Mouse (Mus musculus): Measurements from ENCODE around the gene Erich3. TPM values are rescaled to one million over a fixed set of nuclear protein-coding genes. Genes with fewer than 3 reads are reported as not detected.

Erich3 gene
- total and polyA plus RNA-seq, 3 experiments: not detected

GRCm38 (mm10) chr3:154690260-154690659, 26.6 kb downstream of the Erich3 start:
- H3K79me2 ChIP-seq (ENCODE audit: control insufficient read depth, insufficient read depth, low read length, poor library complexity): no peaks in the 10 kb centered on the region; the same call in 1 of the 2 replicates
- H3K27ac ChIP-seq (ENCODE audit: control insufficient read depth, low read depth, low read length): no peak overlapping the region
- no peaks in the 10 kb centered on the region for H3K4me1 ChIP-seq (ENCODE audit: control insufficient read depth in 1 of 2, insufficient read depth in 2 of 2, low read length in 2 of 2)
- H3K4me3 ChIP-seq (ENCODE audit: control insufficient read depth in 1 of 2, insufficient read depth in 1 of 2, low read depth in 2 of 2, low read length in 2 of 2): no peak overlapping the region
- H3K9ac ChIP-seq (ENCODE audit: control insufficient read depth, low read depth, low read length, poor library complexity, severe bottlenecking): no peak overlapping the region
- no peak for TF ChIP-seq POLR2A (IDR thresholded peaks at IDR 0.05; ENCODE audit: control insufficient read depth in 1 of 2, insufficient read depth in 1 of 2, low read depth in 1 of 2, low read length in 2 of 2, poor library complexity in 1 of 2)
- TF ChIP-seq E2F4 (IDR thresholded peaks at IDR 0.05; ENCODE audit: borderline replicate concordance, low read depth, low read length): no peak
- TF ChIP-seq TBP (IDR thresholded peaks at IDR 0.05; ENCODE audit: low read depth, low read length): no peak
- no peak for TF ChIP-seq BHLHE40 (IDR thresholded peaks at IDR 0.05; ENCODE audit: borderline replicate concordance, low read depth, low read length)
- TF ChIP-seq MYC (IDR thresholded peaks at IDR 0.05; ENCODE audit: low read depth, low read length): no peak
- TF ChIP-seq MYB (IDR thresholded peaks at IDR 0.05; ENCODE audit: low read depth, low read length): no peak
- no peak for TF ChIP-seq CTCF (IDR thresholded peaks at IDR 0.05 in 2 of 3, conservative IDR thresholded peaks at IDR 0.05 in 1 of 3; ENCODE audit: control insufficient read depth in 1 of 3, insufficient read depth in 1 of 3, low read depth in 2 of 3, low read length in 3 of 3, poor library complexity in 1 of 3, severe bottlenecking in 1 of 3)
- TF ChIP-seq CHD2 (IDR thresholded peaks at IDR 0.05; ENCODE audit: low read length): no peak
- TF ChIP-seq TAL1 (IDR thresholded peaks at IDR 0.05; ENCODE audit: low read length): no peak
- TF ChIP-seq ZC3H11A (IDR thresholded peaks at IDR 0.05; ENCODE audit: low read depth, low read length): no peak
- no peak for TF ChIP-seq MAZ (IDR thresholded peaks at IDR 0.05; ENCODE audit: low read depth, low read length)
- TF ChIP-seq EP300 (IDR thresholded peaks at IDR 0.05; ENCODE audit: low read depth in 1 of 2, low read length in 2 of 2): no peak
- TF ChIP-seq SIN3A (IDR thresholded peaks at IDR 0.05; ENCODE audit: low read length): no peak
- no peak for TF ChIP-seq SMC3 (IDR thresholded peaks at IDR 0.05; ENCODE audit: low read depth, low read length)
- TF ChIP-seq ZNF384 (IDR thresholded peaks at IDR 0.05; ENCODE audit: low read depth, low read length): no peak
- TF ChIP-seq JUND (IDR thresholded peaks at IDR 0.05; ENCODE audit: low read depth, low read length): no peak
- TF ChIP-seq RAD21 (IDR thresholded peaks at IDR 0.05; ENCODE audit: low read depth, low read length): no peak
- no peak for TF ChIP-seq GABPA (IDR thresholded peaks at IDR 0.05; ENCODE audit: low read depth, low read length)
- no peaks in the 10 kb centered on the region for H3K9me3 ChIP-seq (replicated peaks; ENCODE audit: insufficient read depth, low read length)
- H3K36me3 ChIP-seq (ENCODE audit: control insufficient read depth in 1 of 2, insufficient read depth in 2 of 2, low read length in 2 of 2): no peaks in the 10 kb centered on the region
- DNase-seq (ENCODE audit: low read depth, low spot score): no peak
- no peaks in the 10 kb centered on the region for H3K27me3 ChIP-seq (ENCODE audit: control insufficient read depth in 1 of 2, insufficient read depth in 2 of 2, low read length in 2 of 2)

GRCm38 (mm10) chr3:154691897-154692571, 28.4 kb downstream of the Erich3 start:
- Histone ChIP-seq H3K4me3 (ENCODE audit: control insufficient read depth in 1 of 2, insufficient read depth in 1 of 2, low read depth in 2 of 2, low read length in 2 of 2) (no peak overlapping the region), H3K27ac (ENCODE audit: control insufficient read depth, low read depth, low read length) (no peak overlapping the region)
- TF ChIP-seq RAD21 (IDR thresholded peaks at IDR 0.05; ENCODE audit: low read depth, low read length): no peak
- no peak for TF ChIP-seq ETS1 (IDR thresholded peaks at IDR 0.05; ENCODE audit: low read depth, low read length)
- no peak for TF ChIP-seq SIN3A (IDR thresholded peaks at IDR 0.05; ENCODE audit: low read length)
- TF ChIP-seq MYC (IDR thresholded peaks at IDR 0.05; ENCODE audit: low read depth, low read length): no peak
- no peak for TF ChIP-seq HCFC1 (IDR thresholded peaks at IDR 0.05; ENCODE audit: low read depth, low read length)
- TF ChIP-seq USF2 (IDR thresholded peaks at IDR 0.05; ENCODE audit: borderline replicate concordance in 1 of 2, insufficient read depth in 1 of 2, low read depth in 1 of 2, low read length in 2 of 2): no peak
- no peak for TF ChIP-seq MAX (IDR thresholded peaks at IDR 0.05; ENCODE audit: low read length)
- TF ChIP-seq MXI1 (IDR thresholded peaks at IDR 0.05; ENCODE audit: low read depth, low read length): no peak
- no peak for TF ChIP-seq UBTF (IDR thresholded peaks at IDR 0.05; ENCODE audit: borderline replicate concordance, insufficient read depth, low read depth, low read length)
- no peak for TF ChIP-seq NELFE (IDR thresholded peaks at IDR 0.05; ENCODE audit: low read depth, low read length)
- no peak for TF ChIP-seq POLR2AphosphoS2 (IDR thresholded peaks at IDR 0.05; ENCODE audit: low read length)
- TF ChIP-seq CTCF (IDR thresholded peaks at IDR 0.05 in 2 of 3, conservative IDR thresholded peaks at IDR 0.05 in 1 of 3; ENCODE audit: control insufficient read depth in 1 of 3, insufficient read depth in 1 of 3, low read depth in 2 of 3, low read length in 3 of 3, poor library complexity in 1 of 3, severe bottlenecking in 1 of 3): no peak
- TF ChIP-seq JUND (IDR thresholded peaks at IDR 0.05; ENCODE audit: low read depth, low read length): no peak
- no peak for TF ChIP-seq MEF2A (IDR thresholded peaks at IDR 0.05; ENCODE audit: extremely low read depth, insufficient replicate concordance, low read depth, low read length, poor library complexity, severe bottlenecking)
- no peak for TF ChIP-seq CHD2 (IDR thresholded peaks at IDR 0.05; ENCODE audit: low read length)
- TF ChIP-seq ELF1 (IDR thresholded peaks at IDR 0.05; ENCODE audit: low read depth, low read length): no peak
- no peak for TF ChIP-seq USF1 (IDR thresholded peaks at IDR 0.05; ENCODE audit: low read depth, low read length)
- no peak for TF ChIP-seq BHLHE40 (IDR thresholded peaks at IDR 0.05; ENCODE audit: borderline replicate concordance, low read depth, low read length)
- TF ChIP-seq ZKSCAN1 (IDR thresholded peaks at IDR 0.05; ENCODE audit: low read depth, low read length): no peak
- no peak for TF ChIP-seq POLR2A (IDR thresholded peaks at IDR 0.05; ENCODE audit: control insufficient read depth in 1 of 2, insufficient read depth in 1 of 2, low read depth in 1 of 2, low read length in 2 of 2, poor library complexity in 1 of 2)

More at GRCm38 (mm10) chr3:154691897-154692571, 28.4 kb downstream of the Erich3 start:
- Histone ChIP-seq H3K4me1 (ENCODE audit: control insufficient read depth in 1 of 2, insufficient read depth in 2 of 2, low read length in 2 of 2) (no peaks in the 10 kb centered on the region), H3K79me2 (ENCODE audit: control insufficient read depth, insufficient read depth, low read length, poor library complexity) (no peaks in the 10 kb centered on the region), H3K9me3 (replicated peaks; ENCODE audit: insufficient read depth, low read length) (no peaks in the 10 kb centered on the region), H3K27me3 (ENCODE audit: control insufficient read depth in 1 of 2, insufficient read depth in 2 of 2, low read length in 2 of 2) (no peaks in the 10 kb centered on the region), H3K9ac (ENCODE audit: control insufficient read depth, low read depth, low read length, poor library complexity, severe bottlenecking) (no peak overlapping the region), H3K36me3 (ENCODE audit: control insufficient read depth in 1 of 2, insufficient read depth in 2 of 2, low read length in 2 of 2) (no peaks in the 10 kb centered on the region)
- DNase-seq (ENCODE audit: low read depth, low spot score): no peak

Data from MEL (cell line).